Mouse (Mus musculus): ENCODE results near the gene Klhl7.

DNA sequence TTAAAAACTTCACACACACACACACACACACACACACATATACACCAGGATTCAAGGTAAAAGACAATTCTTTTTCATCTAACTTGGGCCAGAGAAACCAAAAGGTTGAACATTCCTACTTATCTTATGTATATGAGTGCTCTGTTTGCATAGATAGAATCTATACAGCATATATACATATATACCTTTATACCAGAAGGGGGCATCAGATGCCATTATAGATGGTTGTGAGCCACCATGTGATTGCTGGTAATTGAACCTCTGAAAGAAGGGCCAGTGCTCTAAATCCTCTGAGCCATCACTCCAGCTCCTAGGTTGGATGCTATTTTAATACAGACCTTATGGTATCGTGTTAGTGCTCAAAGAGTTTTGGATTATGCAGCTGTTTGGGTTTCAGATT, 12.0 kb upstream of the Klhl7 start:
- TF ChIP-seq CTCF (IDR thresholded peaks at IDR 0.05; ENCODE audit: borderline replicate concordance, insufficient read depth, low read length) (no peak), POLR2A (IDR thresholded peaks at IDR 0.05; ENCODE audit: low read depth, low read length) (no peak)

Measured in embryonic fibroblast, embryonic 13.5 days (primary cell).